Mouse (Mus musculus): ENCODE data around the gene Plppr4. TPM values are rescaled to one million over a fixed set of nuclear protein-coding genes. Genes with fewer than 3 reads are reported as not detected.

The Plppr4 gene
- polyA plus RNA-seq, 1 experiment from 2014 or later, result 0.55 TPM

GRCm38 (mm10) chr3:117326551-117326950, 34.1 kb downstream of the Plppr4 start:
- Histone ChIP-seq H3K4me2 (no peak overlapping the region), H3K27ac (ENCODE audit: poor library complexity, severe bottlenecking) (no peak overlapping the region), H3K4me3 (no peak overlapping the region), H3K27me3 (replicated peaks) (no peaks in the 10 kb centered on the region), H3K36me3 (no peaks in the 10 kb centered on the region), H3K9ac (no peak overlapping the region), H3K4me1 (replicated peaks) (no peaks in the 10 kb centered on the region), H3K9me3 (replicated peaks) (no peaks in the 10 kb centered on the region)
- WGBS, result 84% methylated on average over 5 of the region's 5 CpGs
- ATAC-seq (ENCODE audit: insufficient number of reproducible peaks, low FRiP score), result no peak

- Histone ChIP-seq H3K36me3 (no peaks in the 10 kb centered on the region), H3K27me3 (replicated peaks) (no peaks in the 10 kb centered on the region), H3K4me2 (no peak overlapping the region), H3K27ac (ENCODE audit: poor library complexity, severe bottlenecking) (no peak overlapping the region), H3K9ac (no peak overlapping the region), H3K4me1 (replicated peaks) (no peaks in the 10 kb centered on the region), H3K9me3 (replicated peaks) (no peaks in the 10 kb centered on the region), H3K4me3 (no peak overlapping the region)
- no peak for ATAC-seq (ENCODE audit: insufficient number of reproducible peaks, low FRiP score)
- WGBS, result 76% methylated on average over 3 of the region's 3 CpGs
These were observed 41.0 kb downstream of the Plppr4 start for GRCm38 (mm10) chr3:117319671-117320070.

- Histone ChIP-seq H3K27ac (ENCODE audit: poor library complexity, severe bottlenecking) (no peak overlapping the region), H3K4me2 (no peak overlapping the region), H3K27me3 (replicated peaks) (no peaks in the 10 kb centered on the region), H3K9me3 (replicated peaks) (no peaks in the 10 kb centered on the region), H3K36me3 (no peaks in the 10 kb centered on the region), H3K9ac (no peak overlapping the region), H3K4me1 (replicated peaks) (no peaks in the 10 kb centered on the region), H3K4me3 (no peak overlapping the region)
- ATAC-seq (ENCODE audit: insufficient number of reproducible peaks, low FRiP score), result no peak
- 81% methylated on average over 4 of the region's 4 CpGs for WGBS
These were observed 47.3 kb downstream of the Plppr4 start for GRCm38 (mm10) chr3:117313339-117313738.

GRCm38 (mm10) chr3:117312097-117312496, 48.6 kb downstream of the Plppr4 start:
- 85% methylated on average over 7 of the region's 7 CpGs for WGBS
- Histone ChIP-seq H3K9me3 (replicated peaks) (no peaks in the 10 kb centered on the region), H3K4me1 (replicated peaks) (no peaks in the 10 kb centered on the region), H3K27me3 (replicated peaks) (no peaks in the 10 kb centered on the region), H3K36me3 (no peaks in the 10 kb centered on the region), H3K4me3 (no peak overlapping the region), H3K27ac (ENCODE audit: poor library complexity, severe bottlenecking) (no peak overlapping the region), H3K9ac (no peak overlapping the region), H3K4me2 (no peak overlapping the region)
- no peak for ATAC-seq (ENCODE audit: insufficient number of reproducible peaks, low FRiP score)

- H3K4me2 ChIP-seq, result no peak overlapping the region
- H3K4me3 ChIP-seq, result no peak overlapping the region
- H3K36me3 ChIP-seq, result no peaks in the 10 kb centered on the region
- no peaks in the 10 kb centered on the region for H3K27me3 ChIP-seq (replicated peaks)
- no peak overlapping the region for H3K9ac ChIP-seq
- no peaks in the 10 kb centered on the region for H3K4me1 ChIP-seq (replicated peaks)
- H3K9me3 ChIP-seq (replicated peaks), result no peaks in the 10 kb centered on the region
- no peak overlapping the region for H3K27ac ChIP-seq (ENCODE audit: poor library complexity, severe bottlenecking)
- 79% methylated on average over 2 of the region's 2 CpGs for WGBS
- ATAC-seq (ENCODE audit: insufficient number of reproducible peaks, low FRiP score), result no peak
These were observed 49.8 kb downstream of the Plppr4 start for GRCm38 (mm10) chr3:117310801-117311368.

GRCm38 (mm10) chr3:117309580-117309910, 51.1 kb downstream of the Plppr4 start:
- 91% methylated on average over 3 of the region's 3 CpGs for WGBS
- Histone ChIP-seq H3K9me3 (replicated peaks) (no peaks in the 10 kb centered on the region), H3K4me1 (replicated peaks) (no peaks in the 10 kb centered on the region), H3K27ac (ENCODE audit: poor library complexity, severe bottlenecking) (no peak overlapping the region), H3K36me3 (no peaks in the 10 kb centered on the region), H3K4me2 (no peak overlapping the region), H3K4me3 (no peak overlapping the region), H3K27me3 (replicated peaks) (no peaks in the 10 kb centered on the region), H3K9ac (no peak overlapping the region)
- no peak for ATAC-seq (ENCODE audit: insufficient number of reproducible peaks, low FRiP score)

- H3K4me2 ChIP-seq, result no peak overlapping the region
- no peak overlapping the region for H3K27ac ChIP-seq (ENCODE audit: poor library complexity, severe bottlenecking)
- H3K4me1 ChIP-seq (replicated peaks), result no peaks in the 10 kb centered on the region
- H3K27me3 ChIP-seq (replicated peaks), result no peaks in the 10 kb centered on the region
- no peak overlapping the region for H3K4me3 ChIP-seq
- no peaks in the 10 kb centered on the region for H3K36me3 ChIP-seq
- no peak for ATAC-seq (ENCODE audit: insufficient number of reproducible peaks, low FRiP score)
- H3K9ac ChIP-seq, result no peak overlapping the region
- WGBS, result 82% methylated on average over 3 of the region's 3 CpGs
- no peaks in the 10 kb centered on the region for H3K9me3 ChIP-seq (replicated peaks)
These were observed 51.6 kb downstream of the Plppr4 start for GRCm38 (mm10) chr3:117308895-117309579.

- no peak for ATAC-seq (ENCODE audit: insufficient number of reproducible peaks, low FRiP score)
- 90% methylated on average over 4 of the region's 4 CpGs for WGBS
These were observed 53.1 kb downstream of the Plppr4 start for GRCm38 (mm10) chr3:117307555-117307954.

GRCm38 (mm10) chr3:117304037-117304436, 56.6 kb downstream of the Plppr4 start:
- no peaks in the 10 kb centered on the region for H3K4me1 ChIP-seq (replicated peaks)
- ATAC-seq (ENCODE audit: insufficient number of reproducible peaks, low FRiP score), result no peak
- no peak overlapping the region for H3K9ac ChIP-seq
- H3K27ac ChIP-seq (ENCODE audit: poor library complexity, severe bottlenecking), result no peak overlapping the region
- no peak overlapping the region for H3K4me2 ChIP-seq
- no peaks in the 10 kb centered on the region for H3K27me3 ChIP-seq (replicated peaks)
- 74% methylated on average over 2 of the region's 2 CpGs for WGBS
- H3K36me3 ChIP-seq, result no peaks in the 10 kb centered on the region
- no peaks in the 10 kb centered on the region for H3K9me3 ChIP-seq (replicated peaks)
- no peak overlapping the region for H3K4me3 ChIP-seq

More at GRCm38 (mm10) chr3:117307555-117307954, 53.1 kb downstream of the Plppr4 start:
- Histone ChIP-seq H3K4me3 (no peak overlapping the region), H3K4me1 (replicated peaks) (no peaks in the 10 kb centered on the region), H3K27me3 (replicated peaks) (no peaks in the 10 kb centered on the region), H3K27ac (ENCODE audit: poor library complexity, severe bottlenecking) (no peak overlapping the region), H3K9ac (no peak overlapping the region), H3K4me2 (no peak overlapping the region), H3K36me3 (no peaks in the 10 kb centered on the region), H3K9me3 (replicated peaks) (no peaks in the 10 kb centered on the region)

GRCm38 (mm10) chr3:117300735-117301271, 59.9 kb downstream of the Plppr4 start:
- Histone ChIP-seq H3K4me3 (no peak overlapping the region), H3K9ac (no peak overlapping the region), H3K9me3 (replicated peaks) (no peaks in the 10 kb centered on the region), H3K36me3 (no peaks in the 10 kb centered on the region), H3K4me1 (replicated peaks) (no peaks in the 10 kb centered on the region), H3K4me2 (no peak overlapping the region), H3K27ac (ENCODE audit: poor library complexity, severe bottlenecking) (no peak overlapping the region), H3K27me3 (replicated peaks) (no peaks in the 10 kb centered on the region)
- WGBS, result 80% methylated on average over 1 of the region's 1 CpGs
- no peak for ATAC-seq (ENCODE audit: insufficient number of reproducible peaks, low FRiP score)

GRCm38 (mm10) chr3:117297735-117298134, 62.9 kb downstream of the Plppr4 start:
- no peak for ATAC-seq (ENCODE audit: insufficient number of reproducible peaks, low FRiP score)
- 65% methylated on average over 1 of the region's 1 CpGs for WGBS
- Histone ChIP-seq H3K9me3 (replicated peaks) (no peaks in the 10 kb centered on the region), H3K27ac (ENCODE audit: poor library complexity, severe bottlenecking) (no peak overlapping the region), H3K4me2 (no peak overlapping the region), H3K36me3 (no peaks in the 10 kb centered on the region), H3K4me1 (replicated peaks) (no peaks in the 10 kb centered on the region), H3K4me3 (no peak overlapping the region), H3K9ac (no peak overlapping the region), H3K27me3 (replicated peaks) (no peaks in the 10 kb centered on the region)

Data from heart, embryonic 12.5 days (tissue).